Mouse (Mus musculus) large intestine, adult 2 months (tissue): ENCODE data around the gene Abca6. TPM values are rescaled to one million over a fixed set of nuclear protein-coding genes. Genes with fewer than 3 reads are reported as not detected.

Experiments
- DNase-seq: peaks from one replicate; pipeline ENCODE4 v3.0.0-alpha.2; 2012; ENCODE audit warnings: low read depth, low spot score
- WGBS: fragments of 180-500 bp; shearing (Covaris S2); methylation state at CpG from one replicate; pipeline ENCODE4 v1.1.7; 2018; 5-methylcytosine and 5-hydroxymethylcytosine counted together
- polyA plus RNA-seq: library from polyadenylated mRNA; depleted of rRNA; stranded (reverse); fragments of >200 nt; gene quantifications from 2 replicates; pipeline ENCODE4 v1.2.3, GENCODE M21; 2012; rRNA removed

The Abca6 gene
- polyA plus RNA-seq, 1 experiment, result 0.09 TPM

DNA sequence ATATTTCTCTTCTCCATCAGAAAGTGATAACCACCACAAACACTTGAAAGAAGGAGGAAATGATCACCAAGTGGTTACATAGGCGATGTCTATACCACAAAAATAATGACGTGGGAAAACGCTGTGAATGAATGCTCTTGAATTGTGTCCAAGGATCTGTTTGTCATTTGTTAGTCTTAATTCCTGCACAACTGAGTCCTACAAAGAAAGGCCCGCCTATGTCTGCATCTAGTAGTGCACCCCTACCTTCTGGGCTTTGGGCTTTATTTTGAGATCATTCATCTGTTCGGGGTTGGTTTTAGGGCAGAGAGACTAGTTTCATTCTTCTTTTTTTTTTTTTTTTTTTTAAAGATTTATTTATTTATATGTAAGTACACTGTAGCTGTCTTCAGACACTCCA lies 47.6 kb downstream of the Abca6 start:
- WGBS, result 81% methylated on average over 5 of the region's 5 CpGs

GRCm38 (mm10) chr11:110198882-110199281 lies 52.7 kb downstream of the Abca6 start:
- DNase-seq, result no peak
- WGBS, result 61% methylated on average over 3 of the region's 3 CpGs

More for the DNA sequence above, 47.6 kb downstream of the Abca6 start:
- no peak for DNase-seq

DNA sequence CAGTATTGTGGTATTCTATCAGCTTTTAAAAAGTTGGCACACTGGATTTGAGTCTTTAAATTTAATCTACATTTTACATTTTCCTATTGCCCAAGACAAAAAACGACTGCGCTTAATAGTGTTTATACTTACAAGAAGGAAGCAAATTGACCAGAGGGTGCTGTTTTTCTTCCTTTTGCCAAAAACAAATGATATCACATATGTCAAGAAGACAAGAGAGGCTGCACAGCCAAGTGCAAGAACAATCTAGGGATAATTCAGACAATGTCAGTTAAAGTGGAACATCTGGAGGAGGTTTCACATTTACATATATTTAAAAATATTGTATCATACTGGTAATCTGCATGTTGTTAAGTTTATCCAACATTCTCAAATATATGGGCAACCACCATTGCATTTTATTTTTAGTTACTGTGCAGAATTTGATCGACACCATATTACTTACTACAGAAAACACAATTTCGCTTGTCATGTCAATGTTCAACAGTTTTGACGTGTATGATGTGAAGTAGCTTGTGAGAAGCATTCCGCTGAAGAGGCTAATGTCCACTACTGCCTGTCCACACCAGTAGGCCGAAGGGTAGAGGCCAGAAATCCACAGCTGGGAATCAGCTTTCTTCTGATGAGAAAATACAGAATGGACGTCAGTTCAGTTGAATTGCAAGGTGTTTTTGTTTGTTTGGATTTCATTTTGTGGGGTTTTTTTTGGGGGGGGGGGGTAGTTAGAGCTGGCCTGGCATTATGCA lies 54.8 kb downstream of the Abca6 start:
- WGBS, result 78% methylated on average over 8 of the region's 8 CpGs
- no peak for DNase-seq

GRCm38 (mm10) chr11:110195310-110195709 lies 56.3 kb downstream of the Abca6 start:
- 87% methylated on average over 4 of the region's 4 CpGs for WGBS
- DNase-seq, result no peak

GRCm38 (mm10) chr11:110171212-110171611 lies 80.4 kb downstream of the Abca6 start:
- no peak for DNase-seq
- 91% methylated on average over 3 of the region's 3 CpGs for WGBS

DNA sequence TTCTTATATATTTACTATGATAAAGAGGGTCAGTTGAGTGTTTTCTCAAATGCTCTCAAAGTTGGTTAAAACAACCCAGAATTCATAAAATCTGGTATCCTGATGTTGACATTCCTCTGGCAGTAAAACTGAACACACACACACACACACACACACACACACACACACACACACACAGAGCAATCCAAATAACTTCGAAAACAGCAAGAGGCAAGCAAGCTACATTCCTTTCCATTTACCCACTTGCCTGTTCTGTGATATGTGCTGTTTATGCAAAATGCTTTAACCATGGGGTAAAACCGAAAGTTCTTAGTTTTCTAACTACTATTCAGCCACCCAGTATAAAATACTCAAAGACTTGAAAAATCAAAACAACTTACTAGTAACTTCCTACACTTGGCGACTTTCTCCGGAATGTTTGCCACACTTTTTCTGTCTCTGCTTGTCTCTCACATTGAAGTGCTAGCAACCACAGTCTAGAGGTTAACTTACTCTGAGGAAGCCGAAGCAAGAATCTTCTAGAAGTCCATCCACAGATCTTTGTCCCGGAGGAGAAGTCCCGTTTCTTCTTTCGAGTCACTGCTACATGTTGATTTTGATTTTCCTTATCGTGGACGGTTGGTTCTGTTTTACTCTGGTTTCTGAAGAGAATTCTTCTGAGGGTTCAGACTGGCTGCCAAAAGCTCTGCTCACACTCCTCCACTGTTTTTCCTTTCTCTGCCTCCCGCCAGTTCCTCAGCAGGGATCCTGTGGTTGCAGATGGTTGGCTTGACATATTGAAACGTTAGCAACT lies 83.9 kb downstream of the Abca6 start, which contains the start of gene Abca9:
Gene Abca9, minus strand, starts transcription at position 738 of the 793 bp plus-strand sequence.
- 27% methylated on average over 12 of the region's 12 CpGs for WGBS

DNA sequence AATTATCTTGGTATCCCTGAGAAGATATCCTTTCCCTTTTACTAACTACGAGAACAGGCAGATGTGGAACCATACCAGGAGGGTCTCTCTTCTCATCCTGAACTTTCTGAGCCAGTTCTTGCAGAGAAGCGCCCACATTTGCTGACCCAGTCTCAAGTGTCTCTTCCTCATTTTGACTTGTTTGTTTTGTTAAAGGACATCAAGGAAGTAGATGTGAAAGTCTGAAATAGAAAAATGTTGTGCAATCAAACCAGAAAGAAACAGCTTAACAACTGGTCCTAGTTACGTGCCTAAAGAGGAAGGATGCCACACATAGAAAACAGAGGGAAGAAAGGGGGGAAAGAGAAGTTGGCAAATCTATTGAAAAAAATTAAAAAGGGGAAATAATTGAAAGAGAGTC lies 85.8 kb downstream of the Abca6 start:
- 7% methylated on average over 3 of the region's 3 CpGs for WGBS
- DNase-seq, result no peak

More for the DNA sequence above, 83.9 kb downstream of the Abca6 start, which contains the start of gene Abca9:
- no peak for DNase-seq

GRCm38 (mm10) chr11:110165409-110165808 lies 86.2 kb downstream of the Abca6 start:
- DNase-seq, result no peak

DNA sequence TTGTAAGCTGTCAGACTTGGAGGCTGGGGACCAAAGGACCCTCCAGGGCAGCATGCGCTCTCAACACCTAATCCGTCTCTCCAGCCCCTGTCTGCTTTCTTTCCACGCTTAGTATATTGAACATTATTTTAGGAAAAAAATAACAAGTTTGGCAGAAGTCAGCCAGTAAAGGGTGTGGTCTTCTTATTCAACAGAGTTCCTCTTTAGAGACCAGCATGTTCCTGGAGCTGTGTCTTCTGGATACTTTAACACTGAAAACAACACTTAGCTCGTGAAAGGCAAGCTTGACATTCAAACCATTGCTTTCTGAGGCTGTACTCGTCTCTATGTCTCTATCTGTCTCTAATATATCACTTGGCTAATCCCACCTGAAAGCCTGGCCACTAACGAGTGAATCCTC lies 94.5 kb downstream of the Abca6 start:
- WGBS, result 66% methylated on average over 6 of the region's 6 CpGs
- DNase-seq, result no peak

- 97% methylated on average over 11 of the region's 11 CpGs for WGBS
- DNase-seq, result no peak
These were observed 95.6 kb downstream of the Abca6 start for GRCm38 (mm10) chr11:110155985-110156384.

DNA sequence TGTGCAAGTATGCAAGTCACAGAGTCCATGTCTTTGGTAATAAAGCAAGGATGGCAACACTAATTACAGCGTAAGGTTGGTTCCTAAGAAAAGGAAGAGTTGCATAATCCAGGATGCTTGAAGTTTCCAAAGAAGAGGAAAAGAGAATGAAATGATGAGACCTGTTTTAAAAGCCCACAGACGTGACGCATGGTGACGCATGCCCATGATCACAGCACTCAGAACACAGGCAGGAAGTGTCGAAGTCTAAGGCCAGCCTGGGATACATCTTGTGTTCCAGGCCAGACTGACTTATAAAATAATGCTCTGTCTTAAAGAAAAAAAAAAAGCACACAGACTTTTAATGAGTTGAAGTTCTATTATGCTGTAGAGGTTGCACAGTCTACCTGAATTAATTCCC lies 103.9 kb downstream of the Abca6 start:
- DNase-seq, result no peak
- WGBS, result 88% methylated on average over 5 of the region's 5 CpGs

DNA sequence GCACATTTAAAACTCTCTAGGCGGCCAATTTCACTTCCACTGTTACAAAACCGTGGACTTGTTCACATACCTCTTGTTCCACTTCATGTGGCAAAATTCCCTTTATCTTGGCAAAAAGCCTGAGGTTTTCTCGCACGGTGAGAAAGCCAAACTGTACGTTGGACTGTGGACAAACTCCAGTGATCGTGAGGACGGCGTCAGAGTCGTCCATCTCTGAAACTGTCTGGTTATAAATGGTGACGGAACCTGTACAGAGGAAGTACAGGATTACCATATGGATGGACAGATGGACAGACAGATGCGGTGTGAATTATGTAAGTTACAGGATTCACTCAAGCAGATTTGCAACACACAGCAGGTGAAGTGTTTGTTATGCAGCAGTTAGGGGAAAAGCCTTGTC lies 106.2 kb downstream of the Abca6 start:
- no peak for DNase-seq
- whole genome bisulfite sequencing, result 61% methylated on average over 11 of the region's 11 CpGs

DNA sequence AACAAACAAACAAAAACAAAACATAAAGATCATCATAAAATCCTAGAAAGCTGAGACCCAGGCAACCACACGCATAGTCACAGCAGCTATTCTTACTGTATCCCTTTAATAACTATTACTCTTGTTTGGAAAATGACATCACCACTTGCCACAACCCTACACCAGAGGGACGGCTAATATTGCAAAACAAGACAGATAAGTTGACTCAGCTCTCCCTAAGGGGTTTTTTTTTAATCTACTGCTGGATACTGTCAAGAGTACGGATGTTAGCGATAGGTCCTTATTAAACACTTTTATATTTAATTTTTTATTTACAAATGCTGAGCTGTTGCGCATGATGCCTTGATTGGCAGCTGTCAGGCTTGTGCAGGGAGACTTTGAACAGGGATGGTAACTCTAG lies 120.8 kb downstream of the Abca6 start:
- DNase-seq, result no peak
- 65% methylated on average over 5 of the region's 5 CpGs for WGBS

Other genes starting within 250 kb of the Abca6 start
- 2.0 and 4.7 TPM in 2 replicates for gene Abca8a, start 155.8 kb downstream of the Abca6 start, polyA plus RNA-seq
- 0.32 and 0.77 TPM in 2 replicates for gene Abca9, start 83.6 kb downstream of the Abca6 start, polyA plus RNA-seq
- gene Abca5, start 85.9 kb upstream of the Abca6 start, polyA plus RNA-seq, result 0.20 and 0.29 TPM in 2 replicates
- gene Map2k6, start 147.3 kb upstream of the Abca6 start, polyA plus RNA-seq, result 3.5 and 4.5 TPM in 2 replicates